Mouse (Mus musculus) MEL (cell line): ENCODE results near the gene Zfp488. TPM values are rescaled to one million over a fixed set of nuclear protein-coding genes. Genes with fewer than 3 reads are reported as not detected.

Experiments
- DNase-seq: peaks from one replicate; pipeline ENCODE4 v3.0.0; 2011; ENCODE audit warnings: low read depth, low spot score
- H3K27ac ChIP-seq: 2 replicates; pipeline ENCODE4 v1.5.1; 2012; ENCODE audit warnings: low read depth, mild to moderate bottlenecking, control low read depth, low read length, moderate library complexity; ENCODE audit not compliant: control insufficient read depth
- H3K27me3 ChIP-seq, 2 experiments: fragments of 150-350 bp in 1 of 2; sonication (generic) in 1 of 2; 2 replicates each; pipeline ENCODE4 v1.6.1; 2012; ENCODE audit warnings: low read length in 2 of 2, mild to moderate bottlenecking in 2 of 2, improper control_type of control experiment in 1 of 2, moderate library complexity in 1 of 2; ENCODE audit not compliant: insufficient read depth in 2 of 2, control insufficient read depth in 1 of 2
- H3K36me3 ChIP-seq, 2 experiments: 2 replicates each; pipeline ENCODE4 v1.6.1; 2012 to 2014; ENCODE audit warnings: low read length in 2 of 2, improper control_type of control experiment in 1 of 2, inconsistent platforms in 1 of 2, mild to moderate bottlenecking in 1 of 2; ENCODE audit not compliant: insufficient read depth in 2 of 2, control insufficient read depth in 1 of 2
- H3K4me1 ChIP-seq, 2 experiments: fragments of 150-350 bp in 1 of 2; sonication (generic) in 1 of 2; 2 replicates each; pipeline ENCODE4 v1.6.1; 2012; ENCODE audit warnings: low read length in 2 of 2, improper control_type of control experiment in 1 of 2, mild to moderate bottlenecking in 1 of 2; ENCODE audit not compliant: insufficient read depth in 2 of 2, control insufficient read depth in 1 of 2
- H3K4me3 ChIP-seq, 2 experiments: fragments of 150-350 bp in 1 of 2; sonication (generic) in 1 of 2; 2 replicates each; pipeline ENCODE4 v1.5.1; 2012; ENCODE audit warnings: low read depth in 2 of 2, low read length in 2 of 2, mild to moderate bottlenecking in 2 of 2, moderate library complexity in 2 of 2, control low read depth in 1 of 2, improper control_type of control experiment in 1 of 2; ENCODE audit not compliant: control insufficient read depth in 1 of 2, insufficient read depth in 1 of 2
- H3K79me2 ChIP-seq: 2 replicates; pipeline ENCODE4 v1.6.1; 2012; ENCODE audit warnings: mild to moderate bottlenecking, low read length, moderate library complexity; ENCODE audit not compliant: control insufficient read depth, poor library complexity, insufficient read depth
- H3K9ac ChIP-seq: 2 replicates; pipeline ENCODE4 v1.6.1; 2012; ENCODE audit warnings: low read depth, mild to moderate bottlenecking, control low read depth, low read length, moderate library complexity; ENCODE audit not compliant: control insufficient read depth, poor library complexity, severe bottlenecking
- H3K9me3 ChIP-seq: fragments of 150-350 bp; sonication (generic); replicated peaks from 2 replicates; pipeline ENCODE4 v1.6.1; 2012; ENCODE audit warnings: mild to moderate bottlenecking, low read length, improper control_type of control experiment, moderate library complexity; ENCODE audit not compliant: insufficient read depth
- BHLHE40 ChIP-seq: IDR thresholded peaks from 2 replicates; pipeline ENCODE4 v1.6.1; 2012; ENCODE audit warnings: low read depth, mild to moderate bottlenecking, inconsistent platforms, low read length, improper control_type of control experiment, borderline replicate concordance
- CTCF ChIP-seq, 3 experiments: IDR thresholded peaks in 2 of 3; conservative IDR thresholded peaks in 1 of 3; 2 replicates each; pipeline ENCODE4 v1.5.1; 2011 to 2012; ENCODE audit warnings: low read length in 3 of 3, low read depth in 2 of 3, mild to moderate bottlenecking in 2 of 3, improper control_type of control experiment in 1 of 3, inconsistent platforms in 1 of 3, mixed read lengths in 1 of 3, moderate library complexity in 1 of 3; ENCODE audit not compliant: control insufficient read depth in 1 of 3, insufficient read depth in 1 of 3, poor library complexity in 1 of 3, severe bottlenecking in 1 of 3
- E2F4 ChIP-seq: IDR thresholded peaks from 2 replicates; pipeline ENCODE4 v1.6.1; 2011; ENCODE audit warnings: low read depth, low read length, improper control_type of control experiment, borderline replicate concordance
- ELF1 ChIP-seq: IDR thresholded peaks from 2 replicates; pipeline ENCODE4 v1.6.1; 2014; ENCODE audit warnings: low read depth, mild to moderate bottlenecking, inconsistent platforms, low read length, improper control_type of control experiment, moderate library complexity
- EP300 ChIP-seq, 2 experiments: IDR thresholded peaks; 2 replicates each; pipeline ENCODE4 v1.6.1; 2011; ENCODE audit warnings: improper control_type of control experiment in 2 of 2, low read length in 2 of 2, low read depth in 1 of 2, mild to moderate bottlenecking in 1 of 2
- ETS1 ChIP-seq: IDR thresholded peaks from 2 replicates; pipeline ENCODE4 v1.6.1; 2012; ENCODE audit warnings: low read depth, mild to moderate bottlenecking, inconsistent platforms, low read length, improper control_type of control experiment, moderate library complexity
- GABPA ChIP-seq: IDR thresholded peaks from 2 replicates; pipeline ENCODE4 v1.6.1; 2012; ENCODE audit warnings: low read depth, mild to moderate bottlenecking, inconsistent platforms, low read length, improper control_type of control experiment, moderate library complexity
- HCFC1 ChIP-seq: IDR thresholded peaks from 2 replicates; pipeline ENCODE4 v1.6.1; 2012; ENCODE audit warnings: low read depth, mild to moderate bottlenecking, inconsistent platforms, low read length, improper control_type of control experiment, moderate library complexity
- JUND ChIP-seq: IDR thresholded peaks from 2 replicates; pipeline ENCODE4 v1.6.1; 2011; ENCODE audit warnings: low read depth, mild to moderate bottlenecking, improper control_type of control experiment, low read length
- MAFK ChIP-seq: IDR thresholded peaks from 2 replicates; pipeline ENCODE4 v1.6.1; 2011; ENCODE audit warnings: low read depth, mild to moderate bottlenecking, low read length, improper control_type of control experiment, borderline replicate concordance
- MAX ChIP-seq: IDR thresholded peaks from 2 replicates; pipeline ENCODE4 v1.6.1; 2011; ENCODE audit warnings: low read length, improper control_type of control experiment
- MAZ ChIP-seq: IDR thresholded peaks from 2 replicates; pipeline ENCODE4 v1.6.1; 2012; ENCODE audit warnings: low read depth, mild to moderate bottlenecking, inconsistent platforms, low read length, improper control_type of control experiment
- MYB ChIP-seq: IDR thresholded peaks from 2 replicates; pipeline ENCODE4 v1.6.1; 2011; ENCODE audit warnings: mild to moderate bottlenecking, low read depth, low read length, improper control_type of control experiment
- POLR2A ChIP-seq, 2 experiments: IDR thresholded peaks; 2 replicates each; pipeline ENCODE4 v1.6.1; 2011 to 2012; ENCODE audit warnings: low read length in 2 of 2, mild to moderate bottlenecking in 2 of 2, control low read depth in 1 of 2, improper control_type of control experiment in 1 of 2, low read depth in 1 of 2, moderate library complexity in 1 of 2; ENCODE audit not compliant: control insufficient read depth in 1 of 2, insufficient read depth in 1 of 2, poor library complexity in 1 of 2
- POLR2AphosphoS5 ChIP-seq: IDR thresholded peaks from 2 replicates; pipeline ENCODE4 v1.6.1; 2012; ENCODE audit warnings: low read depth, borderline replicate concordance, mild to moderate bottlenecking, inconsistent platforms, low read length, moderate library complexity, mixed read lengths
- RCOR1 ChIP-seq: IDR thresholded peaks from 2 replicates; pipeline ENCODE4 v1.6.1; 2012; ENCODE audit warnings: low read depth, mild to moderate bottlenecking, inconsistent platforms, low read length, improper control_type of control experiment
- SIN3A ChIP-seq: IDR thresholded peaks from 2 replicates; pipeline ENCODE4 v1.6.1; 2012; ENCODE audit warnings: low read length, improper control_type of control experiment, inconsistent platforms
- SMC3 ChIP-seq: IDR thresholded peaks from 2 replicates; pipeline ENCODE4 v1.6.1; 2011; ENCODE audit warnings: low read depth, low read length, improper control_type of control experiment
- TAL1 ChIP-seq: IDR thresholded peaks from 2 replicates; pipeline ENCODE4 v1.6.1; 2012; ENCODE audit warnings: mild to moderate bottlenecking, inconsistent platforms, low read length, moderate library complexity, mixed read lengths
- TBP ChIP-seq: IDR thresholded peaks from 2 replicates; pipeline ENCODE4 v1.8.0; 2011; ENCODE audit warnings: low read depth, low read length, improper control_type of control experiment
- UBTF ChIP-seq: IDR thresholded peaks from 2 replicates; pipeline ENCODE4 v1.6.1; 2012; ENCODE audit warnings: low read depth, mild to moderate bottlenecking, inconsistent platforms, low read length, improper control_type of control experiment, moderate library complexity, borderline replicate concordance; ENCODE audit not compliant: insufficient read depth
- USF2 ChIP-seq, 2 experiments: IDR thresholded peaks; 2 replicates each; pipeline ENCODE4 v1.6.1; 2011 to 2012; ENCODE audit warnings: improper control_type of control experiment in 2 of 2, low read length in 2 of 2, borderline replicate concordance in 1 of 2, inconsistent platforms in 1 of 2, low read depth in 1 of 2, mild to moderate bottlenecking in 1 of 2; ENCODE audit not compliant: insufficient read depth in 1 of 2
- ZC3H11A ChIP-seq: IDR thresholded peaks from 2 replicates; pipeline ENCODE4 v1.6.1; 2012; ENCODE audit warnings: low read depth, mild to moderate bottlenecking, inconsistent platforms, low read length, improper control_type of control experiment
- ZKSCAN1 ChIP-seq: IDR thresholded peaks from 2 replicates; pipeline ENCODE4 v1.6.1; 2012; ENCODE audit warnings: low read depth, mild to moderate bottlenecking, inconsistent platforms, low read length, improper control_type of control experiment, moderate library complexity
- polyA plus RNA-seq, 2 experiments: library from polyadenylated mRNA; stranded (reverse) in 1 of 2; unstranded in 1 of 2; fragments of >175 nt in 1 of 2; fragments of >200 nt in 1 of 2; gene quantifications; 2 replicates each; pipeline versions ENCODE4 v1.2.1 to v1.2.4; 2012; ENCODE audit warnings: low replicate concordance in 2 of 2, low read depth in 1 of 2; ENCODE audit not compliant: insufficient read length in 2 of 2, insufficient read depth in 1 of 2, missing spikeins in 1 of 2
- total RNA-seq: library from RNA; depleted of rRNA; stranded (reverse); fragments of 300-350 nt; gene quantifications from 2 replicates; pipeline ENCODE4 v1.2.3, GENCODE M21; 2012

Zfp488 gene
- total and polyA plus RNA-seq, 3 experiments = not detected

DNA sequence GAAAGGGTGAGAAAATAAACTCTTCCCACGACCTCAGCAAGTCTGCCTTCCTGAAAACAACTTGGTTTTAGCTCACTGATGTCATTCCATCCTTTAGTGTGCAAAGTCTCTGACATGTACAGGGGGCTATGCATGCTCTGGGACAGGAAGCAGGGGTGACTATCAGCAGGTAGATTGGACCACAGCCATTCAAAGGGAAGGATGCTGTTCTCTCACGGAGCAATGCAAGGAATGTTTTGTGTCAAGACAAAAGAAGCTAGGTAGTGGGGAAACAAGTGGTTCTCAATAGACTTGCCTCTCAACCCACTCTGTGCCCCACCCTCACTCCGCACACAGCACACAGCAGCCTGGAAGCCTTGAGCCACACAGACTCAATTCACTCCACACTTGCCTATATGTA lies 10.6 kb upstream of the Zfp488 start:
- Histone ChIP-seq H3K4me3 (no peak overlapping the region), H3K4me1 (no peaks in the 10 kb centered on the region), H3K9ac (no peak overlapping the region), H3K9me3 (no peaks in the 10 kb centered on the region), H3K27me3 (no peaks in the 10 kb centered on the region), H3K27ac (no peak overlapping the region), H3K36me3 (no peaks in the 10 kb centered on the region), H3K79me2 (no peaks in the 10 kb centered on the region)
- DNase-seq = no peak
- TF ChIP-seq E2F4 = no peak
- no peak for TF ChIP-seq MAX
- no peak for TF ChIP-seq HCFC1
- no peak for TF ChIP-seq ZKSCAN1
- TF ChIP-seq UBTF = no peak
- TF ChIP-seq ZC3H11A = no peak
- TF ChIP-seq USF2 (IDR thresholded peaks at IDR 0.05; ENCODE audit: borderline replicate concordance in 1 of 2, insufficient read depth in 1 of 2, low read depth in 1 of 2, low read length in 2 of 2) = no peak
- no peak for TF ChIP-seq ETS1
- TF ChIP-seq RCOR1 = no peak
- TF ChIP-seq GABPA = no peak
- TF ChIP-seq SIN3A = no peak
- TF ChIP-seq MYB = no peak
- no peak for TF ChIP-seq EP300 (IDR thresholded peaks at IDR 0.05; ENCODE audit: low read depth in 1 of 2, low read length in 2 of 2)
- no peak for TF ChIP-seq TAL1
- TF ChIP-seq MAFK = no peak
- no peak for TF ChIP-seq BHLHE40
- no peak for TF ChIP-seq CTCF (IDR thresholded peaks at IDR 0.05 in 2 of 3, conservative IDR thresholded peaks at IDR 0.05 in 1 of 3; ENCODE audit: control insufficient read depth in 1 of 3, insufficient read depth in 1 of 3, low read depth in 2 of 3, low read length in 3 of 3, poor library complexity in 1 of 3, severe bottlenecking in 1 of 3)
- no peak for TF ChIP-seq POLR2A (IDR thresholded peaks at IDR 0.05; ENCODE audit: control insufficient read depth in 1 of 2, insufficient read depth in 1 of 2, low read depth in 1 of 2, low read length in 2 of 2, poor library complexity in 1 of 2)
- TF ChIP-seq MAZ = no peak
- TF ChIP-seq JUND = no peak

DNA sequence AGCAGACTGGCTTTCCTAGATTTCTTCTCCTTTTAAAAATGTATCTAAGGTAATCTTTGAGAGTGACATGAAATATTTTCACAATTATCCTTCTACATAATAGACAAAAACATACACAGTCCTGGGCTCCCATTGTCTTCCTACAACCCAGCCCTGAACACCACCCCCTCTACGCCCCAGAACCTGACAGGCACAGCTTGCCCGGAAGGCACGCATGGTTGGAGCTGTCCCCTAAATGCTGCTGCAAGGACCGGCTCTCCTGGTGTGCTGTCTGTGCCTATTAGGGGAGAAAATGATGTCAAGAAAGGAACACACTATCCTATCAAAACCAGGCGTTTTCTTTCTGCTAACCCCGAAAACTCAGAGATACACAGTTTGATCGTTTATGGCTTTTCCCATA lies 816 bp downstream of the Zfp488 start:
- no peaks in the 10 kb centered on the region for H3K9me3 ChIP-seq
- H3K27me3 ChIP-seq = no peaks in the 10 kb centered on the region
- no peak overlapping the region for H3K27ac ChIP-seq
- H3K79me2 ChIP-seq = no peaks in the 10 kb centered on the region
- no peak overlapping the region for H3K4me3 ChIP-seq
- H3K4me1 ChIP-seq = no peaks in the 10 kb centered on the region
- no peak overlapping the region for H3K9ac ChIP-seq
- no peaks in the 10 kb centered on the region for H3K36me3 ChIP-seq
- DNase-seq = no peak
- TF ChIP-seq E2F4 = no peak
- TF ChIP-seq ELF1 = no peak
- no peak for TF ChIP-seq USF2 (IDR thresholded peaks at IDR 0.05; ENCODE audit: borderline replicate concordance in 1 of 2, insufficient read depth in 1 of 2, low read depth in 1 of 2, low read length in 2 of 2)
- TF ChIP-seq MAFK = no peak
- no peak for TF ChIP-seq SMC3
- TF ChIP-seq TAL1 = no peak
- no peak for TF ChIP-seq POLR2AphosphoS5
- no peak for TF ChIP-seq TBP
